Mouse (Mus musculus): ENCODE results near the gene Sec16a. TPM values are rescaled to one million over a fixed set of nuclear protein-coding genes. Genes with fewer than 3 reads are reported as not detected.
A peak's percentile ranks its signal among the peaks of the same experiment; 100 is the strongest.
"Not testable (repeated sequence)": the region's sequence is repeated elsewhere in the genome, so short reads cannot be mapped to it uniquely, and the experiment has no call there.

Gene Sec16a
- total RNA-seq, 2 experiments from 2014 or later = 36.9 to 39.1 TPM

DNA sequence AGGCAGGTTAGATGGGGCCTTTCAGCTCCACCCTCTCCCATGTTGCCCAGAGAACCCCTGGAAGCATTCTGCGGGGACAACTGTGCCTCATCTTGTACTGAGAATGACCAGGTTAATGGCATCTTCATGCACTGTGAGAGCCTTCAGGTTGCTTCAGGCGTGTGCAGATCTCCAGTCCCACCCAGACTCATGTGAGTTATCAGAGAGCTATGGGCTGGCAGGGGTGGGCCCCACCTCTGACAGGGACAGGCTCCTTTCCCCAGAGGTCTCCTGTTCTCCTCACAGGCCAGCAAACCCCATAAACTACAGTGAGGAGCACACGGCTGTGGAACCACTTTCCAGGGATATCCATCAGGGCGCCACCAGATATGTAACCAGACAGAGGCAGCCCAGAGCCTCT, 44.0 kb downstream of the Sec16a start:
- intact Hi-C loops (cut with DNase I) = no loop called here

DNA sequence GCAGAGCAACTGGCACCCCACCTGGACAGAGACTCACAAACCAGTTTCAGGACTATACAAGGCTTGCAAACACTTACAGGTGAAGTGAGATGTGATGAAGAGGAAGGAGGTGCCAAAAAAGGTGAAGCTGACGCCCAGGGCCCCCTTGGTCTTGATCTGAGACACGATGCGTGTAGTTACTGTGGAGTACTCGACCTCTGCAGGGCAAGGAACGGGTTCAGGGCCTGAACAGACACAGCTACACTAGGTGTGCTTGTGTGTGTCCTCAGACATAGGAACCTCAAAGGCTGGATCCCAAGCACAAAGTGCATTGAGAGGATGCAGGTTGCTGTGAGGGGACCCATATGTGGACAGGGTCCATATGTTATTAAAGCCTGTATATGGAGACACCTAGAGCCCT, 44.7 kb downstream of the Sec16a start:
- intact Hi-C loops (cut with DNase I) = no loop called here
- no peak for DNase-seq

More for the DNA sequence above, 44.0 kb downstream of the Sec16a start:
- no peak for DNase-seq

DNA sequence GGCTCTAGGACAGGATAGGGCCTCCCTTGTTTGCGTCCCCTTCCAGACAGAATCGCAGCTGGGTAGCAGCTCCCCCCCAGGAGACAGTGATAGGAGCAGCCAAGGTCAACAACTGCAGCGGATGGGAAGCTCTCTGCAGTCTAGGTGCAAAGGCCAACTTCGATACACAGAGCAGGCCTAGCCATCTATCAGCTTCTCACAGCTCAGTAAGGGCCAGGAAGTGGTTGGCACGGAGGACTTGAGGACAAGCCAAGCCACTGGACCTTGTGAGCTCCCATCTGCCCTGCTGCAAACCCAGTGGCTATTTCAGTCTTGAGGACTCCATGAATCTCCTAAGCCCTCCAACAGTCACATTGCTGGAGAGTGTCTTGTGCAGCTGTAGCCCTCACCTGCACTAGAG, 45.4 kb downstream of the Sec16a start:
- DNase-seq = peak; percentile 38 to 39

DNA sequence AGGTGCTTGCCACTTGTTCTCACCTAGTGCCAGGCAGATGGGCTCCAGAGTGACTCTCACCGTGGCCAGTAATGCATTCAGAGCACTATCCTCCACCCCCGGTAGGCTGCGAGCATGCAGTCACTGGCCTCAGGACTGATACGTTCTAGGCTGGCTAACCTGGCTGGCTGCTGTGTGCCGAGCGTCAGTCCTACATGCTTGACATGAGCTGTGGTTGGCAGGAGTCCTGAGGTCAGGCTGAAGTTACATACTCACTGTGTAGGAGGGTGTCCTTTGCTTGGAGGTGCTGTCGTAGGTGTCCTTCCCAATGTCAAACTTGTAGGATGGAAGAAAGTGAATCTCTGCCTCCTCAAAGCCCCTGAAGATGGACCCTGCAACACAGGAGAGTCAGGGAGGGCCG, 46.0 kb downstream of the Sec16a start:
- no peak for DNase-seq

More for the DNA sequence above, 45.4 kb downstream of the Sec16a start:
- intact Hi-C loops (cut with DNase I) = no loop called here

DNA sequence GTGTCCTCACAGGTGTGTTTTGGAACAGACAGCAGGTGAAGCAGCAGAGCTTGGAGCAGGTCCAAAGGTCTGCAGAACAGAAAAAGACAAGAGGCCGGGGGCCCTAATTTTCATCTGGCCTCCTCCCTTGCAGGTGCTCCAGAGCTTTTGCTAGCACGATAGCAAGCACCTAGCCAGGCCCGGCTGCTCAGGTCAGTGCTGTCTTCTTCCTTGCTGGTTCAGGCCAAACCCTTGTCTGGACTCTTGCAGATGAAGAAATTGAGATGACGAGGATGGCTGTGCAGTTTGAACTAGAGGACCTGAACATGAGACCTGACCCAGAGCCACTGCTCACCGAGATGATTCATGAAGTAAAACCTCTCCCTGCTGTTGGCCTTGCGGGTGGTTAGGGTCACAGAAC, 53.4 kb downstream of the Sec16a start:
- intact Hi-C loops (cut with DNase I) = no loop called here
- no peak for DNase-seq

More for the DNA sequence above, 46.0 kb downstream of the Sec16a start:
- intact Hi-C loops (cut with DNase I) = no loop called here

DNA sequence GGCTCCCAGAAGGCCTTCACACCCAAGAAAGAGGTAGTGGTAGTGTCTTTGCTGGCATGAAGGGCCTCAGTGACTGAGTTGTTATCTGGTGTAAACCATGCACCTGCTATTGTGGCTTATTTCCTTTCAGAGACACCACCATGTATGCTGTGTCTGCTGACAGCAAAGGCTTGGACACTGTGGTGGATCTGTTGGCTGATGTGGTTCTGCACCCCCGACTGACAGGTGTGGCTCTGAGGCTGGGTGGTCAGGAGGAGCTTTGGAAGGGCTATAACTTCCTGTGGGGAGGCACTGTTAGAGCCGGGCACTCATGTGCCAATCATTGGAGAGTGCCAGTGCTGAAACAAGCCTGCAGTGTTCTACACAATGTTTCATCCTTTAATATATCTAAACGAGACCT, 54.1 kb downstream of the Sec16a start:
- DNase-seq = no peak
- intact Hi-C loops (cut with DNase I) = no loop called here

DNA sequence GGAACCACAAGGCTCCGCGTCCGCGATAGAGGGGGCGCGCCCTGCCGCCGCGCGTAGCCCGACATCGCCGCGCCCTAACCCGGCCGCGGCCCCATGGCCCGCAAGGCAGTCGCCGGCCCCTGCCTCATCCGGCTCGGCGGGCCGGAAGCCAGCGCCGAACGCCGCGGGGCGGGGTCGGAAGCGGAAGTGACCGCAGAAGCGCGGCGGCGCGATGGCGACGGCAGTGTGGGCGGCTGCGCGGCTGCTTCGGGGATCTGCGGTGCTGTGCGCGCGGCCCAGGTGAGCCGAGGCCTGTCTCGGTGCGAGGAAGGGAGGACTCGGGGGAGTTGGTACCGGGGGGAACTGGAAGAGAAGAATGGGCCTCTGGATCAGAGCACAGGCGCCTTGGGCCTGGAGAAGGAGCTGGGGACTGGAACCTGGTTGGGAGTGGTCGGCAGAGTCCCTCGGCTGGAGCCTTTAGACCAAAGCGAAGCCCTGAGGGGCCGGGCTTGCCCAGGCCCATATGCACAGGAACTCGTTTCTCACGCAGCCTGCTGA, 55.8 kb downstream of the Sec16a start, which contains the start of the genes Entr1 and Pmpca:
Entr1 (minus strand) TSS at position 163 of the 537 bp plus-strand sequence.
Pmpca (plus strand) TSS at position 186 of the 537 bp plus-strand sequence.
- intact Hi-C loops (cut with DNase I) = loop anchor here (2.0 kb wide), 1 partner anchor 20 kb away; the partner anchor contains the start of gene Inpp5e
- peak; percentile 88 to 90 for DNase-seq

DNA sequence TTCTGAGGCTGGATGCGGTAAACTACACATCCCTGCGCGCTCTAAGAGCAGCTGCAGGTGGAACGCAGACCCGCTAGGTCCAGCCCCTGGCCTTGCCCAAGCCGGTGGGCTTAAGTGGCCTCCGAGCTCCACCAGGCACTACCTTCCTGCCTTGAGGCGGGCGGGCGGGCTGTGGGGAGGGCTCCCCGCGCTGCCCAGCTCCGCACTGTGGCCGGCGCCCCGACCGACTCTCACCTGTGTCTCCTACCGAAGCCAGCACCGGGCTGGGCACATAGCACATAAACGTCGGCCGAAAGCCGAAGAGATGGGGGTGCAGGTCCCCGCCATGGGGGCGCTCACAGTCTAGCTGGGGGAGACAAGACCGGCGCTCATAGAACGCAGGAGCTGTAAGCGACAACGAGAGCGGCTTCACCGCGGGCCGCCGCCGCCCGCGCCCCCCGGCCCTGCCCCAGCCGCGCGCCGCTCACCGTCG, 56.3 kb downstream of the Sec16a start:
- intact Hi-C loops (cut with DNase I) = loop anchor here (2.0 kb wide), 1 partner anchor 20 kb away; the partner anchor contains the start of gene Inpp5e

DNA sequence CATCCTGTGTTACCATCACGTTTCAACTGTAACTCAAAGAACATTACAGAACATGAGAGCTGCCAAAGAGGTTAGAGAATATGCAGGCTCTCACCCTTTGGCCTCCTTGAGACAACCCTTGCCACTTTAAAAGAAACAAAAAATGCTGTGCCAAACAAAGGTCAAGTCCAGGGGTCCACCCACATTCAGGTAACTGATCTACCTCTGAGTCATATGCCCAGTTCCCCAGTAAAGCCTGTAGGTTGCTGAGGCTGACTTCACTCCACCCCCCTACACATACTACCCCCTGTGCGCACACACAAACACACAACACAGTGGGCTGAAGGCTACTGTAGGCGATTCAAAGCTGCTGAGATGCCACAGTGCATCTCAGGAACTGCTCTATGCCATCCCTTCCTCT, 57.3 kb downstream of the Sec16a start:
- no peak for DNase-seq
- intact Hi-C loops (cut with DNase I) = loop anchor here (2.0 kb wide), 1 partner anchor 21 kb away; the partner anchor contains the start of gene Inpp5e

More for the DNA sequence above, 56.3 kb downstream of the Sec16a start:
- no peak for DNase-seq

DNA sequence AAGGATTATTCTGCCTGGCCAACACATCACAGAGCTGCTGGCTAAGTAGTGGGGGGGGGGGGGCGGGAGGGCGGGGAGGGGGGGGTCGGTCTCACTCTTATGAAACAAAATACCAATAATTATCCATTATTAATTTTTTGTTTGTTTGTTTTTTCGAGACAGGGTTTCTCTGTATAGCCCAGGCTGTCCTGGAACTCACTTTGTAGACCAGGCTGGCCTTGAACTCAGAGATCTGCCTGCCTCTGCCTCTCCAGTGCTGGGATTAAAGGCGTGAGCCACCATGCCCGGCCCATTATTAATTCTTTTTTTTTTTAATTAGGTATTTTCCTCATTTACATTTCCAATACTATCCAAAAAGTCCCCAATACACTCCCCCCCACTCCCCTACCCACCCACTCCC, 64.1 kb downstream of the Sec16a start:
- DNase-seq; intact Hi-C loops (cut with DNase I): not testable (repeated sequence)

DNA sequence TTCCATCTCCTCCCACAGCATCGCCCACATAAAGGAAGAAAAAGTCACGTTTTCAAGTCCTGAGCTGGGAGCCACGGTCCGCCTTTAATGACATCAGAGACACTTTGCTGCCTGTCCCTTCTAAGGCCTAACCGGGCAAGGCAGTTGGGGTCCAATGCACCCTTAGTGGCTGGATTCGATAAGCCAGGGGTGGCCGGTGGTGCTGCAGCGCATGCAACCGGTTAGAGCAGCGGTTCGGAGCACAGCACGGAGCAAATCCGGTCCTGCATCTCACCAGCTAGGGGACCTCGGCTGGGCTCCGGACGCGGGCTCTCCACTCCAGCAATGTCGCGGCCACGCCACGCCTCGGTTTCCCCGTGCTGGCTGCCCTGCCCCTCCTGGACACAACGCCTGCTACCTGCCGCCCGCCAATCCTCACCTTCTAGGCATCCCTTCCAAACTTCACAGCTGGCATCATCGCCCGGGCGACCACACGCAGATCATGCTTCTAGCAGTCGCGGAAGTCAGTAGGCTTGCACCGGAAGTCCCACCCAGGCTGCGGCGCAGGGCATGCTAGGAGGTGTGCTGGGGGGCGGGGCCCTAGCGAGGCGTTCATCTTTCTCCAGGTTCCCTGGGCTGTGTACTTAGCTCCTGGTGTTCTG, 64.8 kb downstream of the Sec16a start, which contains the start of gene Snapc4:
Snapc4 (minus strand) TSS at position 523 of the 641 bp plus-strand sequence.
- DNase-seq = peak; percentile 78 to 79
- intact Hi-C loops (cut with DNase I) = no loop called here

DNA sequence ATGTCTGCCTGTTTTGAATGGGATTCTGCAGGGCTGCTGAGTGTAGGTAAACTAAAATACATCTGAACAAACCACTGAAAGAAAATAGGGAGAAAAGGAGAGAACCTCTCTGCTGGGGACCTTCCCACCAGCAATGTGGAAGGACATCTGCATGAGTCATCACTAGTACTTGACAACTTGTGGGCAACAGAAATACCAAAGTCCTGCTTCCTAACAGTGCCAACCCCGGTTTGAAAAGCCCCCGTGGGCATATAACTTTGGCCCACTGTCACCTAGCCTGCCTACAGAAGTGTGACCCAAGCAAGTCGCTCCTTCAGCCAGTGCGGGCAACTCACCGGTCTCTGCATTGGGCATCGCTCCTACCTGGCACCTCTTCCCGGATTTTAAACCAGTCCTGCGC, 72.6 kb downstream of the Sec16a start:
- intact Hi-C loops (cut with DNase I) = no loop called here
- DNase-seq = no peak

DNA sequence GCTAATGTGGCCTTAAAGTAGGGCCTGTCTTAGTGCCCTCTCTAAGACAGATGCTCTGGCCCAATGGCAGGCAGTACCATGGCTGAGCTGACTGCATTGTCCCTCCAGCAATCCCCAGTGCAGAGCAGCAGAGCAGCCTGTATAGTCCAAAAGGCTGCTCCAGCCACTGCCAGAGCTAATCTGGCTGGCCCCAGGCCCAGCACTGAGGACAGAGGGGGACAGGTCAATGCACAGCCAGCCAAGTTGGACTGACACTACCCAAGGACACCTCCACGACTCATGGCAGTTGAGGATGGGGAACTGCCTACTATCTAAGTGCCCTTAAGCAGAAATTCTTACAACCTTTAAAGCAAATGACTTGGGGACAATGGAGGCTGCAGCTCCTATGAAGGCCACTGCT, 76.4 kb downstream of the Sec16a start:
- peak; percentile 51 to 58 for DNase-seq
- intact Hi-C loops (cut with DNase I) = no loop called here

DNA sequence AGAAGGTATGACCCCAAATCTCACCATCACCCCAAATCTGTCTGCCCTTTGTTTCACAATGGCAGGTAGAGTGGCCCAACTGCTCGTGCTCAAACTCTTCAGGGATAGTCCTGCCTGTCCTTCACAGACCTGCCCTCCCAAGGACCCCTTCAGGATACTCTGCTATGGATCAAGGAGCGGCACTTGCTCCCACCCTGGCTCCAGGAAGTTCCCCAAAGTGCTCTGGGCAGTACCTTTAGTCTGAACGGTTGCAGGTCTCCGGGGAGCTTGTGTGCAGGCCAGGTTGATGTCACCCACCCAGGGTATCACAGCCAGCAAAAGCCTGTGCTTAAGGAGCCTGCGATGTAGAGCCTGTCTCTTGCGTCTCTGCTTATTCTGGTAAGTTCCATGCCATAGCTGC, 77.1 kb downstream of the Sec16a start:
- intact Hi-C loops (cut with DNase I) = no loop called here
- DNase-seq = no peak

DNA sequence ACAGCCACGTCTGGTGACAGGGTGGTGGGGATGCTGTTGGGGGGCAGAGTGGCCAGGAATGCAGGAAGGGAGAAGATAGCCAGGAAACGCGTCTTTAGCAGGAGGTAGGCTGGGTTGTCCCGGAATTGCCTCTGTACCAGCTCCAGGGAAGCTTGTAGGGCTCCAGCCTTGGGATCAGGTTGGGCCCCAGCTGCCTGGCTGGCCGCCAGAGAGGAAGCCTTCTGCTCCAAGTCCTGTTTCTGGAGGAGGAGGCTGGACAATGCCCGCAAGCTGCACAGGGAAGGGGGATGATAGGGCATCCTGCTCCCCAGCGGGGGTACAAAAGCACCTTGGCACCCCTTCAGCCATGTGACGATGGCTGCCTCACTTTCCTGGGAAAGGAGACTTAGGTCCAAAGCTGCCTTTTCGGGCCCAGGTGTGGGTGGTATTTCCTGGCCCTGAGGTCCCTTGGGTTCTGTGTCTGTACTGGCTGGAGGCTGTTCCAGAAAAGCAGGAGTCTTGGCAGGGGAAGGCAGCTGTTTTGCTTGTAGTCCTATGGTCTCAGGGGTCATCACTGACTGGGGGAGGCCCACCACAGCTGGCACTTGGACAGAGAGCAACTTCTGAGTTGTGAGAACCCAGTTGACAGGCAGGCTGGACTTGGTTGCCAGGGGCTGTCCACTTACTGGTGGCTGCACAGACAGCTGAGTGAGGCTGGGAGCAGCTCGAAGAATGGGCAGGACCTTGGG, 80.1 kb downstream of the Sec16a start:
- DNase-seq = peak; percentile 84
- intact Hi-C loops (cut with DNase I) = no loop called here

DNA sequence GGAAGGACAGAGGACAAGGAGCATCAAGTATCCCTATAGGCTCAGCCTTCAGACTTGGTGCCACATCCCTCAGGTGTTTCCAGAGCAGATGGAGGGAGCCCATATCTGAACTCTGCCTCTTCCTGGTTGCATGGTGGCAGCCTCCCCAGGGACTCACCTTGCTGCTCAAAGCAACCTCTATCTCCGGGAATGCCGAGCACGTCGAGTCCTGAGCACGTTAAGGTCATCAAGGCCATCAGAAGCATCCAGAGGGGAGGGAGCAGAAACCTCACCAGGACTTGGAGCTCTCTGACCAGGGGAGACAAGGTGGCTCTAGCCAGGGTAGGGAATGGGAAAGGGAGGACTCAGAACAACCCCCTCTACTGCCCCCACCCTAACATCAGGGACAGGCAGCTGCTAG, 81.5 kb downstream of the Sec16a start:
- DNase-seq = no peak
- intact Hi-C loops (cut with DNase I) = no loop called here

DNA sequence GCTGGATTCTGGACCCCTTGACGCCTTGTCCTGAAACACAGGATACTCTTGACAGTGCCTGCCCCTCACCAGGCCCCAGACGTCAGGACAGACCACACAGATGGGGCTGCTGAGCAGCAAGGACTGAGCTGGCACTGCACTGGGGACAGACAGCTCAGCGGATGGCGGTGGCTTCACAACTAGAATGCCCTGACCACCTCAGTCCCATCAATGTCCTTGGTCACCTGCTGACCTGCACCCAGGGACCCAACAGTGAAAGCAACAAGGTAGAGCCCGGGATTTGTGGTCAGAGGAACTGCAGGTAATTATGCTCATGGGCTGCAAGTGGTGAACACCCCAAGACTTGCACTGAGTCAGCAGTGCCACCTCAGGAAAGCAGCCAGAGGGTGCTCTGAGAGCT, 82.0 kb downstream of the Sec16a start:
- no peak for DNase-seq
- intact Hi-C loops (cut with DNase I) = no loop called here

DNA sequence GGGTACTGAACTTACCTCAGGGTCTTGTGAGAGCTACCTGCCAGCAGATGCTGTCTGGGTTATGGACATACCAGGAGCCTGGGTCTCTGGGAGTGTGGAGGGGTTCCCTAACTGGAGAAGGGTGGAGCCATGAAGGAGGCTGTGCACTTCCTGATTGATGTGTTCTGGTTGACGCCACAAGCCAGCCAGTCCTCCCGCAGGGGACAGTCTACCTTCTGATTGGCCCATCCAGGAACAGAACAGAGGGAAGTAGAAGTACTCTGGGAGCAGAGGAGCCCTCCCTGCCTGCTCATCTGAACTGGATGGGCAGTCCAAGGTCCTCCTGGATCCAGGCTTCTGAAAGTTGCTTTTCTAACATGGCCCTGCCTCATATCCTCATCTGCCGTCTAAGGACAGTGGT, 84.2 kb downstream of the Sec16a start, which contains the start of gene Card9:
Card9 (minus strand) TSS at position 147 of the 400 bp plus-strand sequence.
- intact Hi-C loops (cut with DNase I) = no loop called here
- no peak for DNase-seq

DNA sequence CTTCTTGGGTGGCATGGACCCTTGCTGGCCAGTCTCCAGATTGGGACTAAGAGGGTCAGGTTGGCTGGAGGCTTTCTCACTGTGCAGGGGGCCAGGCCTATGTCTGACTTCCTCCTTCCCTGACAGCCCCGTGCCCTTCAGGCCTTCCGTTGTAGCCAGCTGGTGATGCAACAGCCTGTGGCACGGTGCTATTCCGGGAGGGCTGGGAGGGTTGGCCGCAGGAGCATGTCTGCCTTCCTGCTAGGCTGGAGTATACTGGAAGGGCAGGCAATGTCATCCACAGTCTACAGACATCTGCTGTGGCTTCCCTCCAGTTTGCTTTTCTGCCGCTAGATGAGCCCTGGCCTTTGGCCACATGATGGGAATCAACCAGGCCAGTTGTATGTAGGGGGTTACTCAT, 85.0 kb downstream of the Sec16a start:
- DNase-seq = peak in 1 of 2 experiments; percentile 59
- intact Hi-C loops (cut with DNase I) = no loop called here

All from heart, postnatal 36 days (tissue).